Mouse (Mus musculus) lung, postnatal 36 days (tissue): Measurements from ENCODE around the gene Adamts4.

Source experiments
- DNase-seq: peaks from one replicate; pipeline ENCODE4 v3.0.0; 2022; ENCODE audit warnings: mixed read lengths

Gene Adamts4

GRCm38 (mm10) chr1:171256937-171257548 is 6.8 kb downstream of the Adamts4 start:
- peak; percentile 86 for DNase-seq

GRCm38 (mm10) chr1:171257781-171258180 is 7.6 kb downstream of the Adamts4 start:
- no peak for DNase-seq

GRCm38 (mm10) chr1:171258921-171259320 is 8.7 kb downstream of the Adamts4 start:
- no peak for DNase-seq

- no peak for DNase-seq
Measured at GRCm38 (mm10) chr1:171260316-171260715, 10.1 kb downstream of the Adamts4 start.

GRCm38 (mm10) chr1:171262594-171263130 is 12.4 kb downstream of the Adamts4 start:
- DNase-seq: peak; percentile 78

- peak; percentile 65 for DNase-seq
Measured at GRCm38 (mm10) chr1:171263185-171263611, 13.0 kb downstream of the Adamts4 start.

- DNase-seq: no peak
Measured at GRCm38 (mm10) chr1:171263666-171264461, 13.6 kb downstream of the Adamts4 start.

- DNase-seq: no peak
Measured at GRCm38 (mm10) chr1:171265971-171266744, 15.9 kb downstream of the Adamts4 start.

- no peak for DNase-seq
Measured at GRCm38 (mm10) chr1:171268341-171268740, 18.1 kb downstream of the Adamts4 start.

GRCm38 (mm10) chr1:171269848-171270572 is 19.8 kb downstream of the Adamts4 start, which contains the start of gene B4galt3:
Gene B4galt3, plus strand, starts transcription at chr1:171270328.
- peak; percentile 98 for DNase-seq

- DNase-seq: peak; percentile 77
Measured at GRCm38 (mm10) chr1:171270573-171270900, 20.3 kb downstream of the Adamts4 start.

- DNase-seq: peak; percentile 65
Measured at GRCm38 (mm10) chr1:171271196-171271595, 21.0 kb downstream of the Adamts4 start.

- DNase-seq: no peak
Measured at GRCm38 (mm10) chr1:171271622-171272021, 21.4 kb downstream of the Adamts4 start.

- no peak for DNase-seq
Measured at GRCm38 (mm10) chr1:171272086-171272485, 21.9 kb downstream of the Adamts4 start.

- DNase-seq: no peak
Measured at GRCm38 (mm10) chr1:171274171-171274570, 23.9 kb downstream of the Adamts4 start.

GRCm38 (mm10) chr1:171275144-171275734 is 25.0 kb downstream of the Adamts4 start:
- DNase-seq: no peak

- no peak for DNase-seq
Measured at GRCm38 (mm10) chr1:171276110-171276748, 26.0 kb downstream of the Adamts4 start.

- no peak for DNase-seq
Measured at GRCm38 (mm10) chr1:171277736-171278135, 27.5 kb downstream of the Adamts4 start.

GRCm38 (mm10) chr1:171278436-171278835 is 28.2 kb downstream of the Adamts4 start:
- no peak for DNase-seq

- DNase-seq: no peak
Measured at GRCm38 (mm10) chr1:171279012-171279705, 28.9 kb downstream of the Adamts4 start.

- no peak for DNase-seq
Measured at GRCm38 (mm10) chr1:171279721-171280120, 29.5 kb downstream of the Adamts4 start.
